Mouse (Mus musculus) v-Abl transformed pro-B cells (cell line): ENCODE results near the gene Rundc3a.

ENCODE experiments used
- in situ Hi-C, 2 experiments: fragments of 400-800 bp; cut with MboI; formaldehyde crosslinking; loops; one replicate each; pipeline ENCODE4 v1.15.1; 2025; ENCODE audit not compliant: unreplicated experiment in 2 of 2

The Rundc3a gene

GRCm38 (mm10) chr11:102445264-102445890, 52.2 kb downstream of the Rundc3a start:
- in situ Hi-C loops: no loop called here

- in situ Hi-C loops: no loop called here
Observed at GRCm38 (mm10) chr11:102445891-102446361, 52.7 kb downstream of the Rundc3a start.

GRCm38 (mm10) chr11:102446581-102447461, 53.6 kb downstream of the Rundc3a start:
- in situ Hi-C loops: no loop called here

GRCm38 (mm10) chr11:102447497-102447896, 54.3 kb downstream of the Rundc3a start, which contains the start of gene Fam171a2:
Fam171a2 (minus strand) TSS chr11:102447682.
- in situ Hi-C loops: no loop called here

- in situ Hi-C loops: no loop called here
Observed at GRCm38 (mm10) chr11:102448327-102448726, 55.1 kb downstream of the Rundc3a start.

- in situ Hi-C loops: no loop called here
Observed at GRCm38 (mm10) chr11:102449043-102450008, 56.1 kb downstream of the Rundc3a start.
